Comparison of ENCODE assay signal across 1 mouse cellular context in the genomic region with DNA sequence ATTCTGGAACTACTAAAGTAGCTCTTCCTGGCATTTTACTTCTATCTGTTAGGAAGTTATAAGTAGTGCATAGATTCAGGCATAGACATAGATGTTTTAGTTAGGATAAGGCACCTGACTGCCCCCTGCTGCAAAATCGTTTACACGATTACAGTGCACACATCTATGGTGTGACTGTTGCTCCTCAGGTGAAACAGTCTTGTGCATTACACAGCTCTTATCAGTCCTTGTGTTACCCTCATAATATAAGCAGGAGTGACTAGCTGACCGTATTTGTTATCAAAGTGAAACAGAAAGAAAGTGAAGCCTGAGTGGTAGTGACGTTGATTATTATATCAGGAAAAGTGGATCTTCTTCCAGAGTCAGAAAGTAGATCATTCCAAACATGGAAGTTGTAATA.
TF ChIP-seq lines count a peak whose summit lies in the region.

No protein-coding gene starts in this region.

TF ChIP-seq in CH12.LX, 34 proteins besides CTCF, POLR2A, EP300 and RAD21 (continued from another document):
- TF ChIP-seq HCFC1 (IDR thresholded peaks at IDR 0.05; ENCODE audit: low read depth, low read length) (no peak), E2F4 (IDR thresholded peaks at IDR 0.05; ENCODE audit: insufficient replicate concordance, low read depth, low read length) (no peak), ETS1 (conservative IDR thresholded peaks at IDR 0.05; ENCODE audit: low read depth, low read length) (no peak), ZKSCAN1 (IDR thresholded peaks at IDR 0.05; ENCODE audit: borderline replicate concordance, low read depth, low read length) (no peak)
